Mouse (Mus musculus): Measurements from ENCODE around the gene Mrps34. TPM values are rescaled to one million over a fixed set of nuclear protein-coding genes. Genes with fewer than 3 reads are reported as not detected.

Gene Mrps34
- total RNA-seq (2017) = 23.1 and 25.8 TPM in 2 replicates

- ATAC-seq (replicated peaks in 1 of 2; ENCODE audit: insufficient read depth in 1 of 2, low FRiP score in 2 of 2, low TSS enrichment in 1 of 2, low read depth in 1 of 2, poor library complexity in 2 of 2, severe bottlenecking in 2 of 2) = peak; percentile 25 to 44; a peak in 3 of 4 replicates
Observed at GRCm38 (mm10) chr17:24894995-24895547, at the start of gene Mrps34, which contains the start of gene Eme2. Gene Mrps34, plus strand, starts transcription at chr17:24895116. Gene Eme2, minus strand, starts transcription at chr17:24895087.

DNA sequence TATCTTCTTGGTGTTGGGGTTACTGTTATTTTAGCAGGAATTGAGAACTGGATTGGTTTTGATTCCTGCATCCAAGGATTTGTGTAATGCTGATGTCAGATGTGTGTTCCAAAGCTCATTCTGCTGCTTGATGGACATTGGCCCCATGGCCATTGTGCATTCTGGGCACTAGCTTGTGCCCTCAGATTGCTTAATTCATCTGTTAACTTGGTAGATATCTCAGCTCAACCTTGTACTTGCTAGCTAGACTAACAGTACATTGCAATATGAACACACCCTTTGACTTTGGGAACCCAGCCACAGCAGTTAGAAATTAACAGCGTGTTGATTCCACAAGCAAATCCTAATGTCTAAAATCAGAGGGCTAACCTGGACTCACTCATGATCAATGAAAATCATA lies 47.5 kb upstream of the Mrps34 start:
- no peak for ATAC-seq (replicated peaks in 1 of 2; ENCODE audit: insufficient read depth in 1 of 2, low FRiP score in 2 of 2, low TSS enrichment in 1 of 2, low read depth in 1 of 2, poor library complexity in 2 of 2, severe bottlenecking in 2 of 2)

DNA sequence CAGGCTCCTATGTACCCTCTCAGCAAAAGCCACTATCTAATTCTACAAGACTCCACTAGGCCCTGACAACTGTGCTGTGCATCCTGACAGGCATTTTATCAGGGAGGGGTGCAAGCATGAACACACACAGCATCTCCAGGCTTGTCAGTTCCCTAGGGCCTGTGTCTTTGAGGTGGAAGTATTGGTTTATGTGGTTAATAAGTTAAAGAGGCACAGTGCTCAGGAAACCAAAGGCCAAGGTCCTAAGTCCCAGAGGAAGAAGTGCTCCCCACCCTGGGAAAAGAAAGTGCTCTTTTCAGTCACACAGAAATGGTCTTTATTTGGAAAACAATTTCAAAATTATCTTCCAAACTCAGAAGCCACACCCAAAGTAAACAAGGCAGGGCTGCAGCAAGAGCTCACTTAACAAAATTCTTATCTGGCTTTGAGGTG lies 46.3 kb upstream of the Mrps34 start:
- ATAC-seq (replicated peaks in 1 of 2; ENCODE audit: insufficient read depth in 1 of 2, low FRiP score in 2 of 2, low TSS enrichment in 1 of 2, low read depth in 1 of 2, poor library complexity in 2 of 2, severe bottlenecking in 2 of 2) = no peak

DNA sequence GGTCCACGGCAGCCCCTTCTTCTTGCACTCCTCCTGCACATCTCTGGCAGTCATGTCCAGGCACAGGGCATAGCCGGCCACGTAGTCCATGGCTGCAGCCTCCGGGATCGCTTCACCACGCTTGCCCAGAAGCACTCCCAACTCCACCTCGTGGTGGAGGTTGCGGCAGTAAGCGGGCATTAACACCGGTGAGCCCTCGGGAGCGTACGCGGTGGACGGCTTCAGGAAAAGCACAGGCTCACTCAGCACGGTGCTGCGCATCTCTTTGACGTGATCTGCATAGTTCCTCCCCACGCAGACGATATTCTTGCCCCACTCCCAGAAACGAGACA lies 45.2 kb upstream of the Mrps34 start:
- ATAC-seq (replicated peaks in 1 of 2; ENCODE audit: insufficient read depth in 1 of 2, low FRiP score in 2 of 2, low TSS enrichment in 1 of 2, low read depth in 1 of 2, poor library complexity in 2 of 2, severe bottlenecking in 2 of 2) = peak; percentile 19 to 55; a peak in 3 of 4 replicates

- ATAC-seq (replicated peaks in 1 of 2; ENCODE audit: insufficient read depth in 1 of 2, low FRiP score in 2 of 2, low TSS enrichment in 1 of 2, low read depth in 1 of 2, poor library complexity in 2 of 2, severe bottlenecking in 2 of 2) = peak; percentile 97 to 98
Observed at GRCm38 (mm10) chr17:24850065-24850772, 44.7 kb upstream of the Mrps34 start, which contains the start of gene Fahd1. Gene Fahd1, minus strand, starts transcription at chr17:24850364.

- ATAC-seq (replicated peaks in 1 of 2; ENCODE audit: insufficient read depth in 1 of 2, low FRiP score in 2 of 2, low TSS enrichment in 1 of 2, low read depth in 1 of 2, poor library complexity in 2 of 2, severe bottlenecking in 2 of 2) = no peak; a peak in 1 of 4 replicates
Observed at GRCm38 (mm10) chr17:24850773-24851127, 44.2 kb upstream of the Mrps34 start.

DNA sequence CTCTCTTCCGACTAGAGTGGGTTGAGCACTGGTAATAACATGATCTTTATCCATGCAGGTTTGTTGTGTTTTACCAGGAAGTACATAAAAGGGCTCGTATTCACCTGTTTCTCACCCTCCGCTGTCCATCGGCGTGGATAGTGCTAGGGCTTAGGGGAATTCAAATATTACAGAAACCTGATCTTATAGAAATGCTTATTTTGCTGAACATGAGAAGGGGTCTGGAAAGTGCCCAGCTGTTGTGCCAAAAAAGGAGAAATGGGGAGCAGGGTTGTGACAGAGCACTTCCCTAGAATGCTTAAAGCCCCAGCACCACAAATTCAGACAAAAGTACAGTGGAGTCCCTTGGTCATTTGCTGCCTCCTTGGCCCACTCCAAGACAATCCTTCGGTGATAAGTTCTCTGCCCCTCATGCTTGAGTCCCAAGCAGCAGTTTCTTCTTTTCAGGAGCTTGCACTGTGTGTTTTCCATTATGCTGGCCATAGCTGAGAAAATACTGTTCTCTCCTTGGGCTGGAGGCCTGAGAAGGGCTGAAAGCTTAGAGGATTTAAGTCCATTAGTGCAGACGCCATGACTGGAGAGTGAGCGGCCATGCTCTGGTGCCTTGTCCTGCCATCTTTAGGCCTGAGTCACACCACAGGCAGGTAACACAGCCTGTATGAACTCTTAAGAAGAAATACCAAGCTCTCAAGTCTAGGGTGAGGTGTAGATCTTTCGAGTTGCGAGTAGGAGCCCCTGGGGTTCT lies 43.4 kb upstream of the Mrps34 start:
- no peak for ATAC-seq (replicated peaks in 1 of 2; ENCODE audit: insufficient read depth in 1 of 2, low FRiP score in 2 of 2, low TSS enrichment in 1 of 2, low read depth in 1 of 2, poor library complexity in 2 of 2, severe bottlenecking in 2 of 2)

- no peak for ATAC-seq (replicated peaks in 1 of 2; ENCODE audit: insufficient read depth in 1 of 2, low FRiP score in 2 of 2, low TSS enrichment in 1 of 2, low read depth in 1 of 2, poor library complexity in 2 of 2, severe bottlenecking in 2 of 2)
Observed at GRCm38 (mm10) chr17:24855838-24856464, 39.0 kb upstream of the Mrps34 start.

GRCm38 (mm10) chr17:24856589-24856988 lies 38.3 kb upstream of the Mrps34 start:
- no peak for ATAC-seq (replicated peaks in 1 of 2; ENCODE audit: insufficient read depth in 1 of 2, low FRiP score in 2 of 2, low TSS enrichment in 1 of 2, low read depth in 1 of 2, poor library complexity in 2 of 2, severe bottlenecking in 2 of 2)

GRCm38 (mm10) chr17:24857831-24858470 lies 37.0 kb upstream of the Mrps34 start:
- no peak for ATAC-seq (replicated peaks in 1 of 2; ENCODE audit: insufficient read depth in 1 of 2, low FRiP score in 2 of 2, low TSS enrichment in 1 of 2, low read depth in 1 of 2, poor library complexity in 2 of 2, severe bottlenecking in 2 of 2)

DNA sequence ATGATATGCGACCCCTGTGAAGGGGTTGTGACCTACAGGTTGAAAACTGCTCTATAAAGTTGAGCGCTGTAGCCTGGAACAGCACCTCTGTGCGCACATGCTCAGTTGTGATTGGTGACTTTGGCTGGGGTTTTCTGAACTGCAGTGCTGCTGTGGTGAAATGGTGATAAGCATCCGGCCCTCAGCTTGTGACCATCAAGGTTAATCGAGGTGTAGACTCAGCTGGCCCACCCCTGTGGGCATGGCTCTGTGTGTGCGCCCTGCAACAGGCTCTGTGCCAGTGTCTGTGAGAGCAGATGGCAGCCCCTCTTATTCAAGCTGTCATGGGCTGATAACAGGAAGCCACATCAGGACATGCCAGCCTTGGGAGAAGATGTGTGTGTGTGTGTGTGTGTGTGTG lies 35.9 kb upstream of the Mrps34 start:
- peak in 1 of 2 experiments; percentile 40; a peak in 2 of 4 replicates for ATAC-seq (replicated peaks in 1 of 2; ENCODE audit: insufficient read depth in 1 of 2, low FRiP score in 2 of 2, low TSS enrichment in 1 of 2, low read depth in 1 of 2, poor library complexity in 2 of 2, severe bottlenecking in 2 of 2)

DNA sequence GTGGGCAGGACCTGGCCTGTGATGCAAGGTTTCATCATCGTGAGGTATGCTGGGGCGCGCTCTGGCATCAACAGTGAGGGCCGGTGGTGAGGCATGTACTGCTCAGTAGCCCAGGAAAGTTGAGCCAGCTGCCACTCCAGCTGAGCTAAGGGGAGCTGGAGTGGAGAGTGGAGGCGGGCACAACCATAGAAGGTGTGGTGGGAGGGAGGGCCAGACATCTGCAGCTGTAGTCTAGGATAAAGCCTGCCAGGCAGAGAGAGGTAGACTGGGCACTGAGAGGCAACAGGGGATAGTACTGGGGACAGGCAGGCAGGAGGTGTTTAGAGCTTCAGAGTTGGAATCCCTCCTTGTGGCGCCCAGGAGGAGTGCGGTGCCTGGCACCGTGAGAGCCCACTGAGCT lies 34.8 kb upstream of the Mrps34 start:
- ATAC-seq (replicated peaks in 1 of 2; ENCODE audit: insufficient read depth in 1 of 2, low FRiP score in 2 of 2, low TSS enrichment in 1 of 2, low read depth in 1 of 2, poor library complexity in 2 of 2, severe bottlenecking in 2 of 2) = no peak

- no peak for ATAC-seq (replicated peaks in 1 of 2; ENCODE audit: insufficient read depth in 1 of 2, low FRiP score in 2 of 2, low TSS enrichment in 1 of 2, low read depth in 1 of 2, poor library complexity in 2 of 2, severe bottlenecking in 2 of 2)
Observed at GRCm38 (mm10) chr17:24861785-24862184, 33.1 kb upstream of the Mrps34 start.

DNA sequence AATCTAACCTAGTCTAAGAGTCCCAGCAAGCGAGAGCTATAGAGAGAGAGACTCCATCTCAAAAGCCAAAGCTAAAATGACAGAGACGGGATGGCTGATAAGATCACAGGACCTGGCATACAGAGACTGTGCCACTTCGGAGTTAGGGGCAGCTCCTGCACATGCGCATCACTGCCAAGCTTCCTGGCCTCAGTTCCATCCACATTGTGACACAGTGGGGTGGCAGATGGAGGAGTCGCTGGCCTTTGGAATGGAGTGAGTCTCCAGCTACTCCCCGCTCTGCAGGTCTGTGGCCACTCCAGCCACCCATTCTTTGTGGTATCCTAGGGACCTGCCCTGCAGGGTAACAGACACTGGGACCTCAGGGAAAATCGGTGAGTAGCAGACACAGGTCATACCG lies 29.1 kb upstream of the Mrps34 start, which contains the start of gene Igfals:
Igfals (plus strand) TSS at position 222 of the 400 bp plus-strand sequence.
- ATAC-seq (replicated peaks in 1 of 2; ENCODE audit: insufficient read depth in 1 of 2, low FRiP score in 2 of 2, low TSS enrichment in 1 of 2, low read depth in 1 of 2, poor library complexity in 2 of 2, severe bottlenecking in 2 of 2) = no peak

DNA sequence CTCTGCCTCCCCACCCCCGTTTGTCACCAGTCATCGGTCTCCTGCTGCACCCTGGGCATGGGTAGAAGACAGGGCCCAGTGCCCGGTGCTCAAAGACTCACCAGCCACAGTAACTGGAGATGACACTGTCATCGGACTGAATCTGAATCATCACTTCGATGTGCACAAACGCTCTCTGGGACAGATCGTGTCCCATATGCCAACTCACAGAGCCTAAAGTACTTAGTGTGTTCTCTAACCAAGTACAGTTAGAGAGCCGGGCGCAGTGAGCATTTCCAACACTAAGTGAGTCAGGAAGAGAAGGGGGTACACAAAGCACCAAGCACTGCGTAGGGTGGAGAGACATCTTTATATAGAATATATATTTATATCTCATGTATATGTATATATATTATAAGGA lies 27.0 kb upstream of the Mrps34 start:
- ATAC-seq (replicated peaks in 1 of 2; ENCODE audit: insufficient read depth in 1 of 2, low FRiP score in 2 of 2, low TSS enrichment in 1 of 2, low read depth in 1 of 2, poor library complexity in 2 of 2, severe bottlenecking in 2 of 2) = no peak

GRCm38 (mm10) chr17:24873695-24874404 lies 21.1 kb upstream of the Mrps34 start:
- ATAC-seq (replicated peaks in 1 of 2; ENCODE audit: insufficient read depth in 1 of 2, low FRiP score in 2 of 2, low TSS enrichment in 1 of 2, low read depth in 1 of 2, poor library complexity in 2 of 2, severe bottlenecking in 2 of 2) = no peak

DNA sequence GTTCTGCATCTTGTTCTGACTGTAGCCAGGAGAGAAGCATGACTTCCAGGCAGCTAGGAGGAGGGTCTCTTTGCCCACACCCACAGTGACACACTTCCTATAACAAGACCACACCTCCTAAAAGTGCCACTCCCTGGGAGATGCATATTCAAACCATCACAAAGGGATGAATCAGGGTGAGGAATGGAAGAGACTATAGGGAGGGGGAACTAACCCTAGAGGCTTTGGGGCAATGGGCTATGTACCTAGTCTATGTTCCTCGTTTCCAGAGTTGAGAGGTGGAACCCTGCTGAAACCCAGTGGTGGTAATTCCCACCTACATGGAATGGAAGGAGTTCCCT lies 20.5 kb upstream of the Mrps34 start:
- no peak for ATAC-seq (replicated peaks in 1 of 2; ENCODE audit: insufficient read depth in 1 of 2, low FRiP score in 2 of 2, low TSS enrichment in 1 of 2, low read depth in 1 of 2, poor library complexity in 2 of 2, severe bottlenecking in 2 of 2)
